Mouse (Mus musculus) stomach, postnatal 0 days (tissue): Measurements from ENCODE around the gene Rab1a.

Experiments
- CTCF ChIP-seq: IDR thresholded peaks from 2 replicates; pipeline ENCODE4 v1.5.1; 2016; ENCODE audit warnings: antibody characterized with exemption, low read depth, mild to moderate bottlenecking, moderate library complexity
- EP300 ChIP-seq: optimal IDR thresholded peaks from 2 replicates; pipeline ENCODE3; 2016; ENCODE audit warnings: antibody characterized with exemption

GRCm38 (mm10) chr11:20204870-20205446 lies 3.7 kb downstream of the Rab1a start:
- TF ChIP-seq EP300 (no peak), CTCF (no peak)
